35 mouse cellular contexts compared by ENCODE assay signal in the genomic region with DNA sequence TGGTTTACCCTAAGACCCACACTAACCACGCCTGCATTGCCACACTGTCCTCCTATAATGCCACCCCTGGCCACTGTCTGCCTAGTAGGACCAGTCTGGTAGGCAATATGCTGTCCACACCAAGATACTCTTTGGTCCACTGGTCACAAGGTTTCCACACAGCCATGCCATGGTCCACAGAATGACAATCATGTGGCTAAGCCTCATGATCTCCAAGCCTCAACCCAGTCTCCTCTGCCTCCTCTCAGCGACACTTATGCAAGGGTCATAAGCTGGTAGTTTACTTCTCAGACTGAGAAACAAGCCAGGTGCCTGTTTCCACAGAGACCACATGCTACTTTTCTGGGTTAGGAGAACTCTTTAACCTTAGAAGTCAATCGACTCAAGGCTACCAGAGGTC. TPM values are rescaled to one million over a fixed set of nuclear protein-coding genes. Genes with fewer than 3 reads are reported as not detected.
DNase-seq lines count a peak whose midpoint lies in the region; ATAC-seq and TF ChIP-seq lines count a peak whose summit lies in the region.
"Had no signal": no experiment of that assay in that cellular context is flagged by ENCODE, and none has a peak within 500 bp of the region (broad histone marks: within the 10 kb centered on the region; RNA-seq: fewer than 3 reads in every experiment).

No protein-coding gene starts in this region.

- H3K4me3 ChIP-seq in heart, embryonic 12.5 days, result no peak overlapping the region
- H3K4me3 ChIP-seq in heart, adult 2 months, result no peak overlapping the region
- H3K4me3 ChIP-seq in lung, adult 2 months (replicated peaks; ENCODE audit: extremely low read depth, low read depth, low read length), result no peak overlapping the region
- no peak overlapping the region for H3K4me3 ChIP-seq in liver, embryonic 15.5 days (replicated peaks)
- H3K4me3 ChIP-seq: layer of hippocampus, adult 2 months; left cerebral cortex, adult 2 months; midbrain, embryonic 15.5 days; neural tube, embryonic 15.5 days had no signal

- TF ChIP-seq POLR2A in heart, adult 2 months (IDR thresholded peaks at IDR 0.05; ENCODE audit: insufficient read depth, low read depth, low read length), result no peak
- TF ChIP-seq POLR2A in lung, adult 2 months (IDR thresholded peaks at IDR 0.05; ENCODE audit: borderline replicate concordance, extremely low read depth, low read depth, low read length), result no peak

- no peaks in the 10 kb centered on the region for H3K36me3 ChIP-seq in heart, embryonic 12.5 days
- no peaks in the 10 kb centered on the region for H3K36me3 ChIP-seq in heart, adult 2 months (ENCODE audit: control insufficient read depth, insufficient read depth, low read length)
- no peaks in the 10 kb centered on the region for H3K36me3 ChIP-seq in liver, embryonic 15.5 days (replicated peaks)
- H3K36me3 ChIP-seq: midbrain, embryonic 15.5 days had no signal

- intact Hi-C loops in heart, adult 2 months (cut with DNase I), result loop anchor here (2.0 kb wide), 1 partner anchor 26 kb away; no protein-coding TSS in a partner anchor

- no peak for ATAC-seq in heart, embryonic 12.5 days (ENCODE audit: insufficient number of reproducible peaks, low FRiP score)
- no peak for ATAC-seq in liver, embryonic 15.5 days (ENCODE audit: insufficient read depth)
- ATAC-seq: activated CD4-positive, CD25-positive, alpha-beta regulatory T cell, adult 4 months; forebrain, embryonic 14.5 days; inflammation-experienced regulatory T-cells, adult 6 months; midbrain, embryonic 15.5 days had no signal

- peaks cover 39% of the 10 kb centered on the region for H3K4me1 ChIP-seq in heart, embryonic 12.5 days (replicated peaks)
- H3K4me1 ChIP-seq in heart, adult 2 months (ENCODE audit: control insufficient read depth, insufficient read depth, low read length), result peaks cover 12% of the 10 kb centered on the region
- peaks cover 10% of the 10 kb centered on the region for H3K4me1 ChIP-seq in lung, adult 2 months (ENCODE audit: control insufficient read depth, insufficient read depth, low read length)
- peaks cover 65% of the 10 kb centered on the region for H3K4me1 ChIP-seq in liver, embryonic 15.5 days (replicated peaks)

- no peak overlapping the region for H3K4me2 ChIP-seq in heart, embryonic 12.5 days
- 0 out of 2 replicates have a peak overlapping the region, but pooled peaks have one; percentile 89 for H3K4me2 ChIP-seq in liver, embryonic 15.5 days
- H3K4me2 ChIP-seq: heart, embryonic 11.5 days; hindbrain, embryonic 14.5 days; lung, embryonic 14.5 days; midbrain, embryonic 15.5 days; neural tube, embryonic 15.5 days had no signal

- TF ChIP-seq CTCF in heart, adult 2 months (IDR thresholded peaks at IDR 0.05), result no peak
- no peak for TF ChIP-seq CTCF in lung, adult 2 months (IDR thresholded peaks at IDR 0.05; ENCODE audit: insufficient read depth, low read length)

- H3K27ac ChIP-seq in heart, embryonic 12.5 days (ENCODE audit: poor library complexity, severe bottlenecking), result no peak overlapping the region
- H3K27ac ChIP-seq in heart, adult 2 months, result no peak overlapping the region
- no peak overlapping the region; the same call in 1 of the 2 replicates for H3K27ac ChIP-seq in liver, embryonic 15.5 days (replicated peaks)
- H3K27ac ChIP-seq: hindbrain, embryonic 14.5 days; layer of hippocampus, adult 2 months; left cerebral cortex, adult 2 months; midbrain, embryonic 15.5 days; neural tube, embryonic 15.5 days had no signal

- TF ChIP-seq EP300 in heart, adult 2 months (IDR thresholded peaks at IDR 0.05; ENCODE audit: insufficient read depth, low read depth, low read length), result no peak

- peaks cover 3% of the 10 kb centered on the region; the same call in 1 of the 2 replicates for H3K79me2 ChIP-seq in heart, adult 2 months (replicated peaks; ENCODE audit: control insufficient read depth, insufficient read depth, low read length)

- H3K27me3 ChIP-seq in heart, embryonic 12.5 days (replicated peaks), result no peaks in the 10 kb centered on the region
- H3K27me3 ChIP-seq in heart, adult 2 months (ENCODE audit: control insufficient read depth, insufficient read depth, low read length), result no peaks in the 10 kb centered on the region
- H3K27me3 ChIP-seq in liver, embryonic 15.5 days, result 0 out of 2 replicates have a peak, but pooled peaks cover 5% of the 10 kb centered on the region
- H3K27me3 ChIP-seq: CH12.LX; midbrain, embryonic 15.5 days; neural tube, embryonic 15.5 days had no signal

- H3K9me3 ChIP-seq in heart, embryonic 12.5 days (replicated peaks), result no peaks in the 10 kb centered on the region
- no peaks in the 10 kb centered on the region for H3K9me3 ChIP-seq in liver, embryonic 15.5 days (replicated peaks)
- H3K9me3 ChIP-seq: midbrain, embryonic 15.5 days; neural tube, embryonic 15.5 days had no signal

- 0 out of 2 replicates have a peak overlapping the region, but pooled peaks have one; percentile 9 for H3K9ac ChIP-seq in heart, embryonic 12.5 days
- H3K9ac ChIP-seq in heart, adult 2 months (ENCODE audit: low read depth, low read length), result no peak overlapping the region
- no peak overlapping the region for H3K9ac ChIP-seq in liver, embryonic 15.5 days
- H3K9ac ChIP-seq: hindbrain, embryonic 14.5 days; lung, embryonic 14.5 days; midbrain, embryonic 15.5 days had no signal

- WGBS in heart, embryonic 12.5 days, result 88% methylated on average over 3 of the region's 3 CpGs
- WGBS in heart, adult 2 months, result 87% methylated on average over 3 of the region's 3 CpGs
- 82% methylated on average over 3 of the region's 3 CpGs for WGBS in lung, adult 2 months
- 82% methylated on average over 3 of the region's 3 CpGs for WGBS in liver, embryonic 15.5 days (ENCODE audit: insufficient replicate concordance)

- DNase-seq in cerebellum, adult 8-10 months, result peak; percentile 23
- no peak for DNase-seq in cerebellum, adult 18-20 months
- DNase-seq in heart, adult 2 months, result no peak
- DNase-seq in lung, postnatal 36 days, result peak; percentile 54
- no peak for DNase-seq in lung, adult 2 months
- DNase-seq: adrenal gland, adult 2 months; gastrocnemius, postnatal 14 days; kidney, adult 2 months; kidney, postnatal 36 days; lung, embryonic 14.5 days; retina, postnatal 1 day; right cerebral cortex, postnatal 14 days; thymus, postnatal 14 days had no signal

RNA-seq across cellular contexts. Expression of a gene that starts 2.7 kb away (rescaled TPM):
- polyA plus RNA-seq in heart, embryonic 12.5 days (2016; fragmentation: Nextera tagmentation; extraction: Ambion mirVana), result 16.9 and 18.0 TPM in 2 replicates
- total RNA-seq in heart, adult 2 months (2021), result 1 to 10 TPM; 6.1 to 7.4 TPM
- 15.1 and 15.5 TPM in 2 replicates for polyA plus RNA-seq in heart, adult 2 months (2012; rRNA removed)
- 45.9 and 49.7 TPM in 2 replicates for polyA plus RNA-seq in lung, adult 2 months (2012; rRNA removed)
- polyA plus RNA-seq in liver, embryonic 15.5 days (2015; fragmentation: Nextera tagmentation; extraction: Ambion mirVana), result 9.7 and 11.4 TPM in 2 replicates

RNA-seq across cellular contexts. Expression of a gene that starts 30.5 kb away (rescaled TPM):
- 0.08 and 0.17 TPM in 2 replicates for polyA plus RNA-seq in heart, embryonic 12.5 days (2016; fragmentation: Nextera tagmentation; extraction: Ambion mirVana)
- total RNA-seq in heart, adult 2 months (2021), result under 1 TPM; 0.27 to 0.37 TPM
- 0.44 and 0.61 TPM in 2 replicates for polyA plus RNA-seq in heart, adult 2 months (2012; rRNA removed)
- not detected in 2 replicates for polyA plus RNA-seq in lung, adult 2 months (2012; rRNA removed)
- 0.23 and 0.37 TPM in 2 replicates for polyA plus RNA-seq in liver, embryonic 15.5 days (2015; fragmentation: Nextera tagmentation; extraction: Ambion mirVana)
- total RNA-seq: adrenal gland, adult 2 months; CH12.LX; ES-E14; gastrocnemius, postnatal 14 days; granulocyte monocyte progenitor cell, adult 5-6 weeks; hematopoietic stem cell, adult 5-6 weeks had no signal
- polyA plus RNA-seq: activated CD4-positive, CD25-positive, alpha-beta regulatory T cell, adult 4 months; heart, postnatal 0 days; inflammation-experienced regulatory T-cells, adult 6 months; small intestine, adult 2 months had no signal

RNA-seq across cellular contexts. Expression of a gene that starts 38.2 kb away (rescaled TPM):
- 0.36 and 1.2 TPM in 2 replicates for polyA plus RNA-seq in heart, embryonic 12.5 days (2016; fragmentation: Nextera tagmentation; extraction: Ambion mirVana)
- under 1 TPM; 0.10 to 0.30 TPM for total RNA-seq in heart, adult 2 months (2021)
- 0.15 and 2.8 TPM in 2 replicates for polyA plus RNA-seq in heart, adult 2 months (2012; rRNA removed)
- polyA plus RNA-seq in lung, adult 2 months (2012; rRNA removed), result 24.4 and 37.5 TPM in 2 replicates
- 6.1 and 6.7 TPM in 2 replicates for polyA plus RNA-seq in liver, embryonic 15.5 days (2015; fragmentation: Nextera tagmentation; extraction: Ambion mirVana)
- total RNA-seq: adrenal gland, adult 2 months; CH12.LX; gastrocnemius, postnatal 14 days; granulocyte monocyte progenitor cell, adult 5-6 weeks; hematopoietic stem cell, adult 5-6 weeks; layer of hippocampus, postnatal 14 days; left cerebral cortex, postnatal 25 days; megakaryocyte-erythroid progenitor cell, adult 5-6 weeks had no signal
- polyA plus RNA-seq: activated CD4-positive, CD25-positive, alpha-beta regulatory T cell, adult 4 months; adrenal gland, adult 2 months; embryonic facial prominence, embryonic 11.5 days; forebrain, embryonic 14.5 days; heart, postnatal 0 days; hindbrain, embryonic 14.5 days; inflammation-experienced regulatory T-cells, adult 6 months; lung, embryonic 14.5 days; neural tube, embryonic 15.5 days; small intestine, adult 2 months; urinary bladder, adult 2 months had no signal

RNA-seq across cellular contexts. Expression of a gene that starts 38.2 kb away (rescaled TPM):
- polyA plus RNA-seq in heart, embryonic 12.5 days (2016; fragmentation: Nextera tagmentation; extraction: Ambion mirVana), result 69.8 and 72.1 TPM in 2 replicates
- 10 to 100 TPM; 40.8 to 48.7 TPM for total RNA-seq in heart, adult 2 months (2021)
- 74.7 and 115 TPM in 2 replicates for polyA plus RNA-seq in heart, adult 2 months (2012; rRNA removed)
- 107 and 131 TPM in 2 replicates for polyA plus RNA-seq in lung, adult 2 months (2012; rRNA removed)
- 156 and 174 TPM in 2 replicates for polyA plus RNA-seq in liver, embryonic 15.5 days (2015; fragmentation: Nextera tagmentation; extraction: Ambion mirVana)

Comparison
In these comparisons a context has a peak if more than half of its experiments do, and no peak if none do; other contexts are left out.
1. DNase-seq: peak in cerebellum, adult 8-10 months (single experiment) and lung, postnatal 36 days (single experiment); none in cerebellum, adult 18-20 months (0 of 2), heart, adult 2 months (0 of 2) and lung, adult 2 months (single experiment).